In the genomic region with DNA sequence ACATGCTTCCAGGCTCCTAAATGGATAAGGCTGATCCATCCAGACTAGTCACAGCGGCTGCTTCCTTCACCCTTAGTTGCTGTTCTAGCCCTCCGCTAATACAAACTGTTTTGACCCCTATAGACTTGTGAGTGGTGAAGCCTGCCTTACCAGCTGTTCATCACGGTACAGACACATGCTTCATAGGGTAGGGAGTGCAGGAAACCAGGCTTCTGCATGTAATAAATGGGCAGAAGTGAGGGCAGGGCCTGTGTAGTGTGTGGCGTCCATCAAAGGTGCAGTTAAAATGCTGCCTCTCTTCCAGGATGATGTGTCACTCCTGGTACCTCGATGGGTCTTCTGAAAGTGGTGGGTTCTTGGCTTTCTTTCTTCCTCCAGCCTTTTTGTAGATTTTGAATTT, we compare ENCODE assay signal across 8 mouse cellular contexts. TPM values are rescaled to one million over a fixed set of nuclear protein-coding genes. Genes with fewer than 3 reads are reported as not detected.
DNase-seq lines count a peak whose midpoint lies in the region; ATAC-seq and TF ChIP-seq lines count a peak whose summit lies in the region.
"Had no signal": no experiment of that assay in that cellular context is flagged by ENCODE, and none has a peak within 500 bp of the region (broad histone marks: within the 10 kb centered on the region; RNA-seq: fewer than 3 reads in every experiment).

No protein-coding gene starts in this region.

- no peak for ATAC-seq in forebrain, embryonic 13.5 days
- ATAC-seq in intestine, postnatal 0 days, result no peak; the same call in 1 of the 2 replicates

- peak overlapping the region; percentile 85 for H3K27ac ChIP-seq in left cerebral cortex, adult 2 months
- peak overlapping the region; percentile 72 for H3K27ac ChIP-seq in forebrain, embryonic 13.5 days
- 0 out of 2 replicates have a peak overlapping the region, but pooled peaks have one; percentile 15 for H3K27ac ChIP-seq in intestine, postnatal 0 days (ENCODE audit: low read depth, low read length)
- peak overlapping the region; percentile 47; the same call in 1 of the 2 replicates for H3K27ac ChIP-seq in olfactory bulb, adult 2 months (ENCODE audit: insufficient read depth, low read depth, low read length)

- peaks cover 18% of the 10 kb centered on the region for H3K4me1 ChIP-seq in forebrain, embryonic 13.5 days
- H3K4me1 ChIP-seq in intestine, postnatal 0 days (replicated peaks; ENCODE audit: control insufficient read depth, insufficient read depth, low read length), result no peaks in the 10 kb centered on the region
- H3K4me1 ChIP-seq in olfactory bulb, adult 2 months (ENCODE audit: control insufficient read depth, insufficient read depth, low read length), result peaks cover 39% of the 10 kb centered on the region

- no peak for DNase-seq in left cerebral cortex, adult 2 months (ENCODE audit: extremely low spot score in 1 of 2, low spot score in 2 of 2)
- no peak for DNase-seq in left cerebral cortex, postnatal 25 days (ENCODE audit: low spot score in 2 of 2)
- no peak for DNase-seq in kidney, postnatal 14 days
- DNase-seq in left cerebral cortex, postnatal 10 days (ENCODE audit: extremely low spot score in 1 of 2, low spot score in 2 of 2), result no peak

- no peak for TF ChIP-seq CTCF in left cerebral cortex, adult 2 months (IDR thresholded peaks at IDR 0.05)
- no peak for TF ChIP-seq CTCF in intestine, postnatal 0 days (IDR thresholded peaks at IDR 0.05; ENCODE audit: low read depth)
- no peak for TF ChIP-seq CTCF in olfactory bulb, adult 2 months (IDR thresholded peaks at IDR 0.05; ENCODE audit: insufficient read depth, low read depth, low read length)

- H3K36me3 ChIP-seq in forebrain, embryonic 13.5 days (ENCODE audit: poor library complexity, severe bottlenecking), result peaks cover 30% of the 10 kb centered on the region
- H3K36me3 ChIP-seq in intestine, postnatal 0 days (ENCODE audit: control insufficient read depth, insufficient read depth), result peaks cover 9% of the 10 kb centered on the region; the same call in 1 of the 2 replicates

- H3K27me3 ChIP-seq in forebrain, embryonic 13.5 days, result no peaks in the 10 kb centered on the region
- H3K27me3 ChIP-seq in intestine, postnatal 0 days (replicated peaks; ENCODE audit: control insufficient read depth, insufficient read depth, low read length), result no peaks in the 10 kb centered on the region
- H3K27me3 ChIP-seq: megakaryocyte, embryonic 14.5 days had no signal

- intact Hi-C loops in left cerebral cortex, adult 2 months (cut with DNase I), result no loop called here
- intact Hi-C loops in left cerebral cortex, postnatal 25 days (cut with DNase I), result no loop called here
- intact Hi-C loops in left cerebral cortex, postnatal 10 days (cut with DNase I), result no loop called here

- H3K9me3 ChIP-seq in forebrain, embryonic 13.5 days (replicated peaks), result no peaks in the 10 kb centered on the region
- H3K9me3 ChIP-seq in intestine, postnatal 0 days (ENCODE audit: control insufficient read depth), result no peaks in the 10 kb centered on the region
- H3K9me3 ChIP-seq: megakaryocyte, embryonic 14.5 days had no signal

- no peak overlapping the region for H3K4me3 ChIP-seq in left cerebral cortex, adult 2 months
- no peak overlapping the region for H3K4me3 ChIP-seq in forebrain, embryonic 13.5 days
- no peak overlapping the region for H3K4me3 ChIP-seq in intestine, postnatal 0 days (ENCODE audit: low read depth, low read length)
- H3K4me3 ChIP-seq in olfactory bulb, adult 2 months (ENCODE audit: insufficient read depth, low read depth, low read length), result no peak overlapping the region
- H3K4me3 ChIP-seq: megakaryocyte, embryonic 14.5 days had no signal

- H3K9ac ChIP-seq in forebrain, embryonic 13.5 days, result 0 out of 2 replicates have a peak overlapping the region, but pooled peaks have one; percentile 41
- no peak overlapping the region for H3K9ac ChIP-seq in intestine, postnatal 0 days (ENCODE audit: low read depth, low read length)

- 45% methylated on average over 5 of the region's 5 CpGs for WGBS in forebrain, embryonic 13.5 days
- WGBS in intestine, postnatal 0 days, result 64% methylated on average over 5 of the region's 5 CpGs
- WGBS in olfactory bulb, adult 2 months, result 43% methylated on average over 5 of the region's 5 CpGs

- no peak overlapping the region for H3K4me2 ChIP-seq in forebrain, embryonic 13.5 days
- H3K4me2 ChIP-seq in intestine, postnatal 0 days (replicated peaks; ENCODE audit: low read depth), result no peak overlapping the region

- no peak for TF ChIP-seq POLR2A in olfactory bulb, adult 2 months (IDR thresholded peaks at IDR 0.05; ENCODE audit: insufficient read depth, low read depth, low read length)

RNA-seq across cellular contexts. Expression of a gene that starts 7.8 kb away (rescaled TPM):
- 10 to 100 TPM; 28.1 to 31.5 TPM for total RNA-seq in left cerebral cortex, adult 2 months (2021)
- total RNA-seq in left cerebral cortex, postnatal 25 days (2021), result 10 to 100 TPM; 26.3 to 29.1 TPM
- polyA plus RNA-seq in forebrain, embryonic 13.5 days (2015; fragmentation: Nextera tagmentation; extraction: Ambion mirVana), result 18.7 and 22.8 TPM in 2 replicates
- 6.5 and 6.8 TPM in 2 replicates for polyA plus RNA-seq in intestine, postnatal 0 days (2015; fragmentation: Nextera tagmentation; extraction: Ambion mirVana)
- not detected in 2 replicates for polyA plus RNA-seq in olfactory bulb, adult 2 months (2012; ENCODE audit: insufficient read depth, insufficient read length, low replicate concordance, missing spikeins)
- total RNA-seq in left cerebral cortex, postnatal 10 days (2021), result 10 to 100 TPM; 20.5 to 24.0 TPM

RNA-seq across cellular contexts. Expression of a gene that starts 49.3 kb away (rescaled TPM):
- total RNA-seq in left cerebral cortex, adult 2 months (2021), result 10 to 100 TPM; 41.5 to 46.9 TPM
- 10 to 100 TPM; 40.6 to 40.9 TPM for total RNA-seq in left cerebral cortex, postnatal 25 days (2021)
- polyA plus RNA-seq in forebrain, embryonic 13.5 days (2015; fragmentation: Nextera tagmentation; extraction: Ambion mirVana), result 77.6 and 85.1 TPM in 2 replicates
- 10.7 and 12.1 TPM in 2 replicates for polyA plus RNA-seq in intestine, postnatal 0 days (2015; fragmentation: Nextera tagmentation; extraction: Ambion mirVana)
- not detected in 2 replicates for polyA plus RNA-seq in olfactory bulb, adult 2 months (2012; ENCODE audit: insufficient read depth, insufficient read length, low replicate concordance, missing spikeins)
- total RNA-seq in left cerebral cortex, postnatal 10 days (2021), result 10 to 100 TPM; 43.3 to 46.5 TPM

Comparison
In these comparisons a context has a peak if more than half of its experiments do, and no peak if none do; other contexts are left out.
1. H3K27ac ChIP-seq: peak in every context shown above with its lines; median percentile 85 in left cerebral cortex, adult 2 months; 72 in forebrain, embryonic 13.5 days; 47 in olfactory bulb, adult 2 months; 15 in intestine, postnatal 0 days.